ENCODE assay signal across 9 mouse cellular contexts in the genomic region with DNA sequence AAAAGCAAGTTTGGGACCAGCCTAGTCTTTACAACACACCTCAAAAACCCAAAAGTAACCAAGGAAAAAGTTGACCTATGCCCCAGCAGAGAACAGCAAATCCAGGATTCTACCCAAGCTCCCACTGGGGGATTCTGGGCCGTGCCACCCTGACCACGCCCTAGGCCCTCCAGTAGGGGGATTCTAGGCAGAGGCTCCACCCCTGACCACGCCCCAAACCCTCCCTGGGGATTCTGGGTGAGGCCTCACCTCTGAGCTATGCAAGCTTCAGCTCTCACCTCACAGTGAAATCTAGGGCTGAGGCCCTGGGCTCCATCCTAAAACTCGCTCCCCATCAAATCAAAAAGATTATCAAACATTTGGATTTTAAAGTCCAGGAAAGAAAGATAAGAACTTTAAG. TPM values are rescaled to one million over a fixed set of nuclear protein-coding genes. Genes with fewer than 3 reads are reported as not detected.
A peak's percentile ranks its signal among the peaks of the same experiment; 100 is the strongest.
DNase-seq lines count a peak whose midpoint lies in the region; ATAC-seq and TF ChIP-seq lines count a peak whose summit lies in the region.
"Had no signal": no experiment of that assay in that cellular context is flagged by ENCODE, and none has a peak within 500 bp of the region (broad histone marks: within the 10 kb centered on the region; RNA-seq: fewer than 3 reads in every experiment).

No protein-coding gene starts in this region.

- DNase-seq in embryo, embryonic 11 days, result peak; percentile 66
- DNase-seq in embryo, embryonic 9.5 days (ENCODE audit: extremely low spot score), result no peak
- DNase-seq in testis, postnatal 10 days (ENCODE audit: low spot score), result peak; percentile 64
- no peak for DNase-seq in testis, postnatal 14 days (ENCODE audit: low spot score)
- peak; percentile 61 for DNase-seq in stomach, postnatal 0 days (ENCODE audit: low spot score)
- no peak for DNase-seq in adrenal gland, postnatal 14 days
- DNase-seq in ovary, postnatal 14 days (ENCODE audit: low spot score), result no peak

- TF ChIP-seq EP300 in stomach, postnatal 0 days (optimal IDR thresholded peaks at IDR 0.05), result no peak

- no peaks in the 10 kb centered on the region for H3K27me3 ChIP-seq in liver, embryonic 12.5 days (replicated peaks)
- H3K27me3 ChIP-seq in stomach, postnatal 0 days (ENCODE audit: control insufficient read depth, insufficient read depth, low read length), result no peaks in the 10 kb centered on the region
- H3K27me3 ChIP-seq: limb, embryonic 15.5 days had no signal

- H3K9ac ChIP-seq in liver, embryonic 12.5 days, result peak overlapping the region; percentile 57
- H3K9ac ChIP-seq in stomach, postnatal 0 days (ENCODE audit: low read length), result no peak overlapping the region
- H3K9ac ChIP-seq: limb, embryonic 15.5 days had no signal

- H3K36me3 ChIP-seq in liver, embryonic 12.5 days, result peaks cover 95% of the 10 kb centered on the region
- peaks cover 60% of the 10 kb centered on the region for H3K36me3 ChIP-seq in stomach, postnatal 0 days (ENCODE audit: control insufficient read depth, insufficient read depth, low read length)

- H3K9me3 ChIP-seq in liver, embryonic 12.5 days (replicated peaks), result peaks cover 12% of the 10 kb centered on the region
- H3K9me3 ChIP-seq in stomach, postnatal 0 days (ENCODE audit: control insufficient read depth, low read length), result no peaks in the 10 kb centered on the region
- H3K9me3 ChIP-seq: limb, embryonic 15.5 days had no signal

- peak; percentile 76 for ATAC-seq in liver, embryonic 12.5 days
- no peak; the same call in 1 of the 2 replicates for ATAC-seq in stomach, postnatal 0 days (ENCODE audit: low FRiP score, low TSS enrichment)

- no peak for TF ChIP-seq CTCF in stomach, postnatal 0 days (IDR thresholded peaks at IDR 0.05; ENCODE audit: low read depth)

- H3K27ac ChIP-seq in liver, embryonic 12.5 days, result peak overlapping the region; percentile 95
- H3K27ac ChIP-seq in stomach, postnatal 0 days (replicated peaks), result peak overlapping the region; percentile 30; the same call in 1 of the 2 replicates
- H3K27ac ChIP-seq: limb, embryonic 15.5 days had no signal

- WGBS in liver, embryonic 12.5 days (ENCODE audit: insufficient replicate concordance), result 15% methylated on average over 4 of the region's 4 CpGs
- 32% methylated on average over 4 of the region's 4 CpGs for WGBS in stomach, postnatal 0 days

- H3K4me1 ChIP-seq in liver, embryonic 12.5 days, result peaks cover 68% of the 10 kb centered on the region
- no peaks in the 10 kb centered on the region for H3K4me1 ChIP-seq in stomach, postnatal 0 days (replicated peaks; ENCODE audit: control insufficient read depth, insufficient read depth)

- H3K4me2 ChIP-seq in liver, embryonic 12.5 days, result peak overlapping the region; percentile 73
- no peak overlapping the region for H3K4me2 ChIP-seq in stomach, postnatal 0 days (replicated peaks; ENCODE audit: low read depth)
- H3K4me2 ChIP-seq: limb, embryonic 15.5 days had no signal

- peak overlapping the region; percentile 25 for H3K4me3 ChIP-seq in liver, embryonic 12.5 days
- H3K4me3 ChIP-seq in stomach, postnatal 0 days (ENCODE audit: low read depth, low read length), result no peak overlapping the region
- H3K4me3 ChIP-seq: limb, embryonic 15.5 days had no signal

RNA-seq across cellular contexts. Expression of gene Tcf3, which starts 9.9 kb away (rescaled TPM):
- 110 and 115 TPM in 2 replicates for polyA plus RNA-seq in liver, embryonic 12.5 days (2016; fragmentation: Nextera tagmentation; extraction: Ambion mirVana)
- polyA plus RNA-seq in stomach, postnatal 0 days (2015; fragmentation: Nextera tagmentation; extraction: Ambion mirVana), result 30.9 and 37.0 TPM in 2 replicates
- total RNA-seq in adrenal gland, postnatal 14 days (2021), result 54.4 and 61.8 TPM in 2 replicates

RNA-seq across cellular contexts. Expression of gene Uqcr11, which starts 16.9 kb away (rescaled TPM):
- 594 and 628 TPM in 2 replicates for polyA plus RNA-seq in liver, embryonic 12.5 days (2016; fragmentation: Nextera tagmentation; extraction: Ambion mirVana)
- 859 and 899 TPM in 2 replicates for polyA plus RNA-seq in stomach, postnatal 0 days (2015; fragmentation: Nextera tagmentation; extraction: Ambion mirVana)
- total RNA-seq in adrenal gland, postnatal 14 days (2021), result 1,202 and 1,279 TPM in 2 replicates

RNA-seq across cellular contexts. Expression of gene Mbd3, which starts 24.2 kb away (rescaled TPM):
- polyA plus RNA-seq in liver, embryonic 12.5 days (2016; fragmentation: Nextera tagmentation; extraction: Ambion mirVana), result 134 and 140 TPM in 2 replicates
- 81.1 and 82.9 TPM in 2 replicates for polyA plus RNA-seq in stomach, postnatal 0 days (2015; fragmentation: Nextera tagmentation; extraction: Ambion mirVana)
- total RNA-seq in adrenal gland, postnatal 14 days (2021), result 106 and 116 TPM in 2 replicates

RNA-seq across cellular contexts. Expression of gene Mex3d, which starts 36.1 kb away (rescaled TPM):
- polyA plus RNA-seq in liver, embryonic 12.5 days (2016; fragmentation: Nextera tagmentation; extraction: Ambion mirVana), result 2.1 TPM in 2 replicates
- 4.1 and 4.5 TPM in 2 replicates for polyA plus RNA-seq in stomach, postnatal 0 days (2015; fragmentation: Nextera tagmentation; extraction: Ambion mirVana)
- total RNA-seq in adrenal gland, postnatal 14 days (2021), result 21.8 and 22.8 TPM in 2 replicates

Comparison
In these comparisons a context has a peak if more than half of its experiments do, and no peak if none do; other contexts are left out.
1. DNase-seq: peak in embryo, embryonic 11 days (single experiment), testis, postnatal 10 days (single experiment) and stomach, postnatal 0 days (single experiment); none in embryo, embryonic 9.5 days (single experiment), testis, postnatal 14 days (single experiment), adrenal gland, postnatal 14 days (single experiment) and ovary, postnatal 14 days (single experiment).